Mouse (Mus musculus): Measurements from ENCODE around the gene Lpar3. TPM values are rescaled to one million over a fixed set of nuclear protein-coding genes. Genes with fewer than 3 reads are reported as not detected.

The Lpar3 gene
- polyA plus RNA-seq (2017; shearing (Covaris generic)), result 1 to 10 TPM in 1 of 2 experiments, not detected in 1; 2.8 TPM

DNA sequence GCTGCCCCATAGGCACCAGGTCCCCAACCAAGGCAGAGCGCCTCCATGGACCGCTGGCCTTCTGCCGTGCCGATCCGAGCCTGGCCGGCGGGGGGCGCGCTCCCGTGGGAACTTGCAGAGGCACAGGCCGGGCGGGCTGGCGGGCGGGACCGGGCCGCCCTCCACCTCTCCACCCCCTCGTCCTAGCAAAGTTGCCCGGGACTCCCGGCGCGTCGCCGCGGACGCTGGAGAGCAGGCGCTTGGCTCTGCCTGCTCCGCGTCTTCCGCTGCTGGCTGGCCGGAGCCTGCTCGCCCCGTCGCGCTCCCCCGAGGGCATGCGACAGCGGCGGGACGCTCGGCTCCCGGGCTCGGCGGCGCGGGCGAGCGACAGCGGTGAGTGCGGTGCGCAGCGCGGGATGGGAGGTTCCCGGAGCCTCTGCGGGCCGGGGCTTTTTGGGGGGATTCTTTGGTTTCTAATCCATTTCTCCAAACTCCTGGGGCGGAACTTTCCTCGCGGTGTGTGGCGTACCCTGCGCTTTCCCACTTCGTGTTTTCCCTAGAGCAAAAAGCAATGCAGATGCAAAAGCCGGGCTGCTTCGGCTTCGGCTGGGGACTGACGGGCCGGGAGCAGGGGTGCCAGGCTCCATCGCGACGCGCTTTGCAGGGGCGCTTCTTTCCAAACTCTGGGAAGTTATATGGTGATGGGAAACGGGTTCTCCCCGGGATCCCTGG is at the start of gene Lpar3:
Gene Lpar3, plus strand, starts transcription at position 188 of the 711 bp plus-strand sequence.

Other genes with a start within 250 kb of the Lpar3 start
- gene Syde2, start 233.1 kb upstream of the Lpar3 start, polyA plus RNA-seq (2017; shearing (Covaris generic)), result 1 to 10 TPM in 1 of 2 experiments, under 1 TPM in 1; 0.82 to 2.5 TPM
- under 1 TPM in 1 of 2 experiments, not detected in 1; 0.11 TPM for gene Wdr63, start 112.8 kb upstream of the Lpar3 start, polyA plus RNA-seq (2017; shearing (Covaris generic))
- gene Mcoln3, start 103.5 kb upstream of the Lpar3 start, polyA plus RNA-seq (2017; shearing (Covaris generic)), result 1 to 10 TPM; 3.7 to 4.8 TPM
- 10 to 100 TPM in 1 of 2 experiments, 1 to 10 TPM in 1; 1.7 to 10.9 TPM for gene Mcoln2, start 71.1 kb upstream of the Lpar3 start, polyA plus RNA-seq (2017; shearing (Covaris generic))
- gene Ssx2ip, start 183.7 kb downstream of the Lpar3 start, polyA plus RNA-seq (2017; shearing (Covaris generic)), result 1 to 10 TPM; 4.5 to 6.9 TPM
- gene Ctbs, start 228.8 kb downstream of the Lpar3 start, polyA plus RNA-seq (2017; shearing (Covaris generic)), result 1 to 10 TPM; 6.2 to 9.5 TPM

All from inflammation-experienced regulatory T-cells (primary cell).